Mouse (Mus musculus): Measurements from ENCODE around the gene Cmip.

DNA sequence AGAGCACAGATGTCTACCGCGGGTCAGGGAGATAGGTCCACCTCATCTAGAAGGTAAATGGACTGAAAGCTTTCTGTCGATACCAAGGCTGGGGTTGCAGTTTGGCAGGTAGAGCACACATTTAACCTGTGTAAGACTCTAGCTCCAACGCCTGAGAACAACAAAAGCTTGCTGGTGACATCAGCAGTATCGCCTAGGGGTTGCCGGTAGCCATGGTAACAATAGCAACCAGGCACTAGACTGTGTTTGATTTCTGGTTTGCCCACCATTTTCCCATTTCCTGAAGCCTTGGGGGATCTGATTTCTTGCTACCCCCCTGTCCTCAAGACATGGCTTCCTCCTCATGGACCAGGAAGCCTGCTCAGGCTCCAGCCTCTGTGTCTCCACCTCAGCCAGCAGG lies 197.1 kb downstream of the Cmip start:
- TF ChIP-seq CTCF (IDR thresholded peaks at IDR 0.05; ENCODE audit: control insufficient read depth, insufficient read depth, low read length) (no peak), POLR2A (IDR thresholded peaks at IDR 0.05; ENCODE audit: borderline replicate concordance, control insufficient read depth, low read depth, low read length) (no peak)

All from bone marrow, adult 2 months (tissue).